Mouse (Mus musculus) CH12.LX (cell line): ENCODE measurements around the gene Mlxipl. TPM values are rescaled to one million over a fixed set of nuclear protein-coding genes. Genes with fewer than 3 reads are reported as not detected.

ENCODE experiments used
- DNase-seq: peaks from one replicate; pipeline ENCODE4 v3.0.0-alpha.2; 2013; ENCODE audit errors: extremely low read depth
- H3K27ac ChIP-seq: 2 replicates; pipeline ENCODE4 v1.5.1; 2012; ENCODE audit warnings: low read depth, mild to moderate bottlenecking, control low read depth, moderate library complexity; ENCODE audit not compliant: insufficient read depth
- H3K27me3 ChIP-seq: replicated peaks from 2 replicates; pipeline ENCODE3; 2012; ENCODE audit warnings: inconsistent platforms
- H3K36me3 ChIP-seq, 2 experiments: replicated peaks in 1 of 2; 2 replicates each; pipeline versions ENCODE3 to v1.6.1; 2012; ENCODE audit warnings: inconsistent platforms in 1 of 2, low read length in 1 of 2, mild to moderate bottlenecking in 1 of 2, mixed read lengths in 1 of 2, moderate library complexity in 1 of 2; ENCODE audit not compliant: control insufficient read depth in 1 of 2, insufficient read depth in 1 of 2
- H3K4me1 ChIP-seq, 2 experiments: 2 replicates each; pipeline ENCODE4 v1.6.1; 2012; ENCODE audit warnings: inconsistent platforms in 1 of 2, moderate library complexity in 1 of 2; ENCODE audit not compliant: insufficient read depth in 2 of 2, control insufficient read depth in 1 of 2
- H3K4me2 ChIP-seq: 2 replicates; pipeline ENCODE4 v1.6.1; 2012; ENCODE audit warnings: low read depth, mild to moderate bottlenecking, control low read depth; ENCODE audit not compliant: poor library complexity, insufficient read depth, severe bottlenecking
- H3K4me3 ChIP-seq, 3 experiments: fragments of 150-350 bp in 1 of 3; sonication (generic) in 1 of 3; replicated peaks in 1 of 3; 2 replicates each; pipeline versions ENCODE3 to v1.5.1; 2011 to 2012; ENCODE audit warnings: low read depth in 2 of 3, low read length in 2 of 3, mild to moderate bottlenecking in 2 of 3, moderate library complexity in 2 of 3, control low read depth in 1 of 3, improper control_type of control experiment in 1 of 3, inconsistent platforms in 1 of 3, mixed read lengths in 1 of 3; ENCODE audit not compliant: poor library complexity in 1 of 3
- H3K79me2 ChIP-seq: replicated peaks from 2 replicates; pipeline ENCODE4 v1.6.1; 2012; ENCODE audit warnings: mild to moderate bottlenecking, moderate library complexity; ENCODE audit not compliant: control insufficient read depth, poor library complexity, insufficient read depth, severe bottlenecking; ENCODE audit errors: extremely low read depth
- H3K9ac ChIP-seq: 2 replicates; pipeline ENCODE4 v1.6.1; 2012; ENCODE audit warnings: low read depth, mild to moderate bottlenecking, control low read depth, moderate library complexity; ENCODE audit not compliant: insufficient read depth
- H3K9me3 ChIP-seq: replicated peaks from 2 replicates; pipeline ENCODE3; 2012; ENCODE audit warnings: low read length, inconsistent platforms, mixed read lengths
- BHLHE40 ChIP-seq: IDR thresholded peaks from 2 replicates; pipeline ENCODE4 v1.6.1; 2011; ENCODE audit warnings: mild to moderate bottlenecking, low read depth, low read length, improper control_type of control experiment
- CHD2 ChIP-seq: IDR thresholded peaks from 2 replicates; pipeline ENCODE4 v1.6.1; 2011; ENCODE audit warnings: low read length, improper control_type of control experiment
- ELF1 ChIP-seq: IDR thresholded peaks from 2 replicates; pipeline ENCODE4 v1.6.1; 2014; ENCODE audit warnings: low read depth, mild to moderate bottlenecking, inconsistent platforms, low read length, improper control_type of control experiment
- EP300 ChIP-seq: IDR thresholded peaks from 2 replicates; pipeline ENCODE4 v1.6.1; 2011; ENCODE audit warnings: low read length, improper control_type of control experiment
- ETS1 ChIP-seq: conservative IDR thresholded peaks from 2 replicates; pipeline ENCODE4 v1.6.1; 2012; ENCODE audit warnings: low read depth, mild to moderate bottlenecking, inconsistent platforms, low read length, improper control_type of control experiment, moderate library complexity
- GABPA ChIP-seq: IDR thresholded peaks from 2 replicates; pipeline ENCODE4 v1.6.1; 2012; ENCODE audit warnings: low read depth, low read length, improper control_type of control experiment, inconsistent platforms; ENCODE audit not compliant: insufficient replicate concordance
- HCFC1 ChIP-seq: IDR thresholded peaks from 2 replicates; pipeline ENCODE4 v1.6.1; 2012; ENCODE audit warnings: low read depth, mild to moderate bottlenecking, inconsistent platforms, low read length, improper control_type of control experiment
- IRF4 ChIP-seq: IDR thresholded peaks from 2 replicates; pipeline ENCODE4 v1.6.1; 2014; ENCODE audit warnings: low read depth, mild to moderate bottlenecking, inconsistent platforms, low read length, improper control_type of control experiment
- MAFK ChIP-seq: IDR thresholded peaks from 2 replicates; pipeline ENCODE4 v1.6.1; 2011; ENCODE audit warnings: low read length, improper control_type of control experiment; ENCODE audit not compliant: insufficient replicate concordance
- MAX ChIP-seq: IDR thresholded peaks from 2 replicates; pipeline ENCODE4 v1.6.1; 2011; ENCODE audit warnings: low read length, improper control_type of control experiment
- MAZ ChIP-seq: IDR thresholded peaks from 2 replicates; pipeline ENCODE4 v1.6.1; 2012; ENCODE audit warnings: low read depth, mild to moderate bottlenecking, inconsistent platforms, low read length, improper control_type of control experiment, moderate library complexity
- MEF2A ChIP-seq: IDR thresholded peaks from 2 replicates; pipeline ENCODE4 v1.6.1; 2014; ENCODE audit warnings: low read depth, mild to moderate bottlenecking, inconsistent platforms, low read length, improper control_type of control experiment, borderline replicate concordance
- MXI1 ChIP-seq: IDR thresholded peaks from 2 replicates; pipeline ENCODE4 v1.6.1; 2011; ENCODE audit warnings: mild to moderate bottlenecking, low read depth, low read length, improper control_type of control experiment
- MYC ChIP-seq: IDR thresholded peaks from 2 replicates; pipeline ENCODE4 v1.6.1; 2011; ENCODE audit warnings: low read depth, mild to moderate bottlenecking, improper control_type of control experiment, low read length
- NELFE ChIP-seq: IDR thresholded peaks from 2 replicates; pipeline ENCODE4 v1.6.1; 2011; ENCODE audit warnings: low read depth, low read length, improper control_type of control experiment
- NRF1 ChIP-seq: IDR thresholded peaks from 2 replicates; pipeline ENCODE4 v1.6.1; 2014; ENCODE audit warnings: low read depth, mild to moderate bottlenecking, inconsistent platforms, low read length, improper control_type of control experiment, moderate library complexity
- PAX5 ChIP-seq: IDR thresholded peaks from 2 replicates; pipeline ENCODE4 v1.6.1; 2012; ENCODE audit warnings: low read length, inconsistent platforms, mixed read lengths
- POLR2AphosphoS2 ChIP-seq: IDR thresholded peaks from 2 replicates; pipeline ENCODE4 v1.6.1; 2011; ENCODE audit warnings: low read depth, low read length, improper control_type of control experiment
- RAD21 ChIP-seq: IDR thresholded peaks from 2 replicates; pipeline ENCODE4 v1.6.1; 2011; ENCODE audit warnings: low read depth, mild to moderate bottlenecking, low read length, improper control_type of control experiment, moderate library complexity
- SIN3A ChIP-seq: IDR thresholded peaks from 2 replicates; pipeline ENCODE4 v1.6.1; 2012; ENCODE audit warnings: low read length, improper control_type of control experiment, inconsistent platforms
- SMC3 ChIP-seq: IDR thresholded peaks from 2 replicates; pipeline ENCODE4 v1.6.1; 2011; ENCODE audit warnings: low read depth, low read length, improper control_type of control experiment
- TBP ChIP-seq: conservative IDR thresholded peaks from 2 replicates; pipeline ENCODE4 v1.6.1; 2011; ENCODE audit warnings: low read depth, low read length, improper control_type of control experiment
- ZC3H11A ChIP-seq: IDR thresholded peaks from 2 replicates; pipeline ENCODE4 v1.6.1; 2012; ENCODE audit warnings: low read depth, mild to moderate bottlenecking, inconsistent platforms, low read length, improper control_type of control experiment
- ZMIZ1 ChIP-seq: IDR thresholded peaks from 2 replicates; pipeline ENCODE4 v1.6.1; 2012; ENCODE audit warnings: low read depth, mild to moderate bottlenecking, inconsistent platforms, low read length, improper control_type of control experiment
- dilution Hi-C: fragments of 300-500 bp; cut with MboI; formaldehyde crosslinking; loops from 2 replicates; pipeline ENCODE4 v1.14.3; 2020; ENCODE audit warnings: low sequenced_read_pairs; ENCODE audit not compliant: extremely low pct_unique_long_range_greater_than_20kb, extremely low pct_ligation_motif_present
- in situ Hi-C: fragments of 300-500 bp; cut with MboI; formaldehyde crosslinking; loops from 3 replicates; pipeline ENCODE4 v1.14.3; 2019; ENCODE audit warnings: low sequenced_read_pairs, low pct_ligation_motif_present, low pct_unique_long_range_greater_than_20kb, mixed read lengths
- polyA plus RNA-seq: library from polyadenylated mRNA; unstranded; fragments of >175 nt; gene quantifications from 2 replicates; pipeline ENCODE4 v1.2.1, GENCODE M21; 2012; ENCODE audit warnings: low read depth; ENCODE audit not compliant: insufficient read length
- total RNA-seq, 2 experiments: library from RNA; depleted of rRNA; stranded (reverse); fragments of 300-350 nt in 1 of 2; fragments of >200 nt in 1 of 2; gene quantifications; 2 replicates each; pipeline ENCODE4 v1.2.3; 2012 to 2014

Mlxipl gene
- total and polyA plus RNA-seq, 3 experiments, result not detected

DNA sequence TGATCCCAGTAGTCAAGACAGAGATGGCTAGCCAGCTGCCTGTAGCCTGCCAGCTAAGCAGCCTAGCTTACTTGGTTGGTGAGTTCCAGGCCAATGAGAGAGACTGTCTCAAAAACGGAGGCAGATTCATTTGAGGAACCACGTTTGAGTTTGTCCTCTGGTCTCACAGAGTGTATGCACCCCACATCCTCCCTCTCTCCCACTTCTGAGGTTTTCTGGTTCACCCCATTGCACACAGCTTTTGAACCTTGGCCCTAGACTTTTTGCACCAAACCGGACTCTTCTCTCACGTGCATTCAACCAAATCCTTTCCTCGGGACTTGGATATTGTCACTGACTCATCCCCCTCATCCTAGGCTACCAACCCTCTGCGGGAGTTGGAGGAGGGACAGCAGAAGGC, 20.3 kb downstream of the Mlxipl start:
- Histone ChIP-seq H3K4me3 (no peak overlapping the region), H3K27ac (no peak overlapping the region), H3K36me3 (no peaks in the 10 kb centered on the region), H3K9me3 (peaks cover 18% of the 10 kb centered on the region), H3K9ac (no peak overlapping the region), H3K4me1 (peaks cover 0 to under 1% of the 10 kb centered on the region in 2 experiments; a peak in 2 of 4 replicates), H3K4me2 (no peak overlapping the region), H3K27me3 (peaks cover 72% of the 10 kb centered on the region), H3K79me2 (no peaks in the 10 kb centered on the region)
- TF ChIP-seq GABPA (no peak), NELFE (no peak), EP300 (no peak), RAD21 (no peak), MEF2A (no peak), SIN3A (no peak), CHD2 (no peak), BHLHE40 (no peak), TBP (no peak)
- in situ Hi-C loops (loop anchor here (25.0 kb wide), 1 partner anchor 198 kb away; the partner anchor contains the start of genes Cldn13 and Tmem270), dilution Hi-C loops (no loop called here)
- DNase-seq, result no peak

DNA sequence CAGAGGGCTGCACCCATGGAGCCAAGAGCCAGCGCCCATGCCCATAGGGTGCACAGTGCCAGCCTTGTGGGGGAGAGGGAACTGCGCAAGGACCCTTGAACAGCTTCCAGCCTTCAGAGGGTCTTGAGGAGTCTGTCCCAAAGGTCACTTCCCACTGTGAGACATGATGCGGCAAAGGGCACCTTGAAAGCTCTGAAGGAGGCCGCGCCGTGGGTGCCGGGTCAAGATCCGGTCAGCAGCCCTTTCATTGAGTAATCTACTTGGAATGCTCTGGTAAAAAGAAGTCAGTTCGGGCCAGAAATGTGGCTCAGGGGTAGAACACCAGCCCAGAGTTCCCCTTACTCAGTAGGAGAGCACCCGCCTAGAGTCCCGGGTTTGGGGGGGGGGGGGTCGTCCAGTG, 24.1 kb downstream of the Mlxipl start:
- peaks cover 4 to 8% of the 10 kb centered on the region in 2 experiments; a peak in 2 of 4 replicates for H3K4me1 ChIP-seq
- H3K4me3 ChIP-seq, result no peak overlapping the region
- dilution Hi-C loops (no loop called here), in situ Hi-C loops (loop anchor here (25.0 kb wide), 1 partner anchor 201 kb away; the partner anchor contains the start of genes Cldn13 and Tmem270)
- no peaks in the 10 kb centered on the region for H3K36me3 ChIP-seq
- no peak overlapping the region for H3K27ac ChIP-seq
- no peak overlapping the region for H3K4me2 ChIP-seq
- no peak for TF ChIP-seq ZMIZ1
- TF ChIP-seq SMC3, result no peak
- no peak for TF ChIP-seq BHLHE40
- TF ChIP-seq RAD21, result no peak
- no peak for TF ChIP-seq ETS1
- no peak for TF ChIP-seq GABPA
- no peaks in the 10 kb centered on the region for H3K79me2 ChIP-seq
- no peak overlapping the region for H3K9ac ChIP-seq
- H3K9me3 ChIP-seq, result peaks cover 2% of the 10 kb centered on the region
- no peak for DNase-seq
- H3K27me3 ChIP-seq, result peaks cover 46% of the 10 kb centered on the region

DNA sequence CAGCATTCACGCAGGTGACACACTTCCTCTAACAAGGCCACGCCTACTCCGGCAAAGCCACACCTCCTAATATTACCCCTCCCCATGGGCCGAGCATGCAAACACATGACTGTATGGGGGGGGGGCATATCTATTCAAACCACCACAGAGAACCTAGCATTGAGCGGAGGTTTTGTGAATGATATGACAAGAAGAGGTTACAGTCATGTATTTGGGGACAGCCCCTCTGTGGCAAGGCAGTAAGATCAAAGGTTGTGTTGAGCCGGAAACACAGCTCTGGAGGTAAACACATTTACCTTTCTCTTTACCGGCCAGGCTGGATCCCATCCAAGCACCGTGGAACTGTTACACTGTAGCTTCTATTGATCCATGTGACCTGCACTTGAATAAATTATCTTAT, 25.6 kb downstream of the Mlxipl start:
- in situ Hi-C loops, result loop anchor here (5.0 to 25.0 kb wide), 2 partner anchors 172 to 203 kb away; partner anchors contain the start of genes Cldn13 and Tmem270
- peak; percentile 64 for DNase-seq

More for the DNA sequence above, 25.6 kb downstream of the Mlxipl start:
- no peak for TF ChIP-seq MAX
- no peak for TF ChIP-seq BHLHE40
- no peak for TF ChIP-seq GABPA
- no peak for TF ChIP-seq MAZ
- no peak for TF ChIP-seq TBP
- no peak for TF ChIP-seq ZC3H11A
- TF ChIP-seq POLR2AphosphoS2, result no peak
- no peak for TF ChIP-seq MXI1
- no peak for TF ChIP-seq CHD2
- TF ChIP-seq HCFC1, result no peak
- no peak for TF ChIP-seq PAX5
- no peak for TF ChIP-seq NRF1
- no peak for TF ChIP-seq MEF2A
- no peak for TF ChIP-seq ELF1
- no peak for TF ChIP-seq MYC
- TF ChIP-seq MAFK, result no peak
- TF ChIP-seq IRF4, result no peak
- TF ChIP-seq SIN3A, result no peak
- Histone ChIP-seq H3K4me1 (peaks cover 4 to 8% of the 10 kb centered on the region in 2 experiments; a peak in 2 of 4 replicates), H3K36me3 (no peaks in the 10 kb centered on the region), H3K27ac (no peak overlapping the region), H3K4me3 (no peak overlapping the region), H3K79me2 (no peaks in the 10 kb centered on the region), H3K27me3 (peaks cover 43% of the 10 kb centered on the region), H3K9me3 (peaks cover 2% of the 10 kb centered on the region), H3K4me2 (no peak overlapping the region), H3K9ac (no peak overlapping the region)
- dilution Hi-C loops, result no loop called here
